Mouse (Mus musculus) embryonic fibroblast, embryonic 13.5 days (primary cell): Measurements from ENCODE around the gene Acap1.

Experiments used
- CTCF ChIP-seq: IDR thresholded peaks from 2 replicates; pipeline ENCODE4 v1.5.1; 2011; ENCODE audit warnings: mild to moderate bottlenecking, control low read depth, low read length, moderate library complexity, borderline replicate concordance; ENCODE audit not compliant: insufficient read depth
- POLR2A ChIP-seq: IDR thresholded peaks from 2 replicates; pipeline ENCODE4 v1.6.1; 2011; ENCODE audit warnings: low read depth, mild to moderate bottlenecking, control low read depth, low read length, moderate library complexity

DNA sequence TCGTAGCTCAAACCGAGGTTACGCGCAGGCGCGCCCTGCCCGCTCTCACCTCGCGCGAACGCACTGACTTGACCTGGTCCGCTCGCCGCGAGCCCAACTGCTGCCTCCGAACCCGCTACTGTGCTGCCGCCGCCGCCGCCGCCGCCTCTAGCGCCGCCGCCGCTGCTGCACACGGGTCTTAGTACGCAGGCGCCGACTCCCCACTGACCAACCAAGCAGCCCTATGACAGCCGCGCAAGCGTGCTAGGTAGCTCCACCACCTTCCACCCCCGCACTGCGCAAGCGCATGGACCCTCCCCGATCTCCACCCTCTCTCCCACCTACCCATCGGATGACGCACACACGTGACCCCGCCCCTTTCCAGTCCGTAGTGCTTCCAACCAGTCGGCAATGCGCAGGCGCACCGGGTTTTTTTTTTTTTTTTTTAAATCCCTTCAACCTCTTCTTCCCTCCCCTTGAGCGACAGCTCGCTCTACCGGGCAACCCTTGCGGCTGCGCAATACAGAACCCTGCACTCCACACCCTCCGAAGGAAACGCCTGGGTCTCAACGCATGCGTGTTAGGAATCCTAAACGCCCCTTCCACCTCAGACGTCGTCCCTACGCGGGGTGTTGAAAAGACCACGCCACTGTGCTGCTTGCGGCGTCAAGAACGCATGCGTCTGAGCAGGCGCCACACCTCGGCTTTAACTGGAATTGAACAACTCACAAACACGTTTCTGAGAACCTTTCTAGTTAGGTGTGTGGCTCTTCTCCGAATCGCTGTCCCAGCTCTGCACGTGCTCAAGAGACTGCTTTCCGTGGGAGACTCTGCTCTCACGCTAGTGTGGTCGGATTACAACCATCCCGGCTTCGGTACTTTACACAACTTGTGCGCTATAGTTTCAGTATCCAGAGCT is 26.0 kb upstream of the Acap1 start, which contains the start of gene Eif5a:
- TF ChIP-seq CTCF, result peak; percentile 60; the same call in 1 of the 2 replicates
- TF ChIP-seq POLR2A, result peak; percentile 98
